Comparison of ENCODE assay signal across 30 mouse cellular contexts in genomic region chr4:150344526-150344925, GRCm38 (mm10).
DNase-seq lines count a peak whose midpoint lies in the region; ATAC-seq and TF ChIP-seq lines count a peak whose summit lies in the region.
"Had no signal": no experiment of that assay in that cellular context is flagged by ENCODE, and none has a peak within 500 bp of the region (broad histone marks: within the 10 kb centered on the region; RNA-seq: fewer than 3 reads in every experiment).

No protein-coding gene starts in this region.

- no peak for TF ChIP-seq EP300 in stomach, postnatal 0 days (optimal IDR thresholded peaks at IDR 0.05)

- no peak overlapping the region for H3K4me2 ChIP-seq in intestine, embryonic 14.5 days (ENCODE audit: low read length)
- H3K4me2 ChIP-seq in intestine, postnatal 0 days (replicated peaks; ENCODE audit: low read depth), result no peak overlapping the region
- no peak overlapping the region for H3K4me2 ChIP-seq in stomach, embryonic 14.5 days (replicated peaks; ENCODE audit: low read depth, low read length)
- no peak overlapping the region for H3K4me2 ChIP-seq in stomach, postnatal 0 days (replicated peaks; ENCODE audit: low read depth)
- H3K4me2 ChIP-seq in myocyte (ENCODE audit: low read depth), result peak overlapping the region; percentile 43
- H3K4me2 ChIP-seq: embryonic facial prominence, embryonic 12.5 days; embryonic facial prominence, embryonic 15.5 days; forebrain, embryonic 12.5 days; forebrain, embryonic 15.5 days; heart, embryonic 12.5 days; heart, embryonic 15.5 days; hindbrain, embryonic 15.5 days; intestine, embryonic 15.5 days had no signal

- H3K36me3 ChIP-seq in intestine, embryonic 14.5 days (ENCODE audit: control insufficient read depth, insufficient read depth, low read length), result no peaks in the 10 kb centered on the region
- no peaks in the 10 kb centered on the region for H3K36me3 ChIP-seq in intestine, postnatal 0 days (ENCODE audit: control insufficient read depth, insufficient read depth)
- no peaks in the 10 kb centered on the region for H3K36me3 ChIP-seq in stomach, embryonic 14.5 days (ENCODE audit: control insufficient read depth, insufficient read depth, low read length)
- H3K36me3 ChIP-seq in stomach, postnatal 0 days (ENCODE audit: control insufficient read depth, insufficient read depth, low read length), result no peaks in the 10 kb centered on the region
- H3K36me3 ChIP-seq in myocyte (ENCODE audit: control insufficient read depth, insufficient read depth), result no peaks in the 10 kb centered on the region
- H3K36me3 ChIP-seq: embryonic facial prominence, embryonic 12.5 days; embryonic facial prominence, embryonic 15.5 days; forebrain, embryonic 12.5 days; forebrain, embryonic 15.5 days; heart, embryonic 12.5 days; heart, embryonic 15.5 days; hindbrain, embryonic 15.5 days; intestine, embryonic 15.5 days had no signal

- DNase-seq in intestine, embryonic 14.5 days (ENCODE audit: low spot score), result peak; percentile 41
- DNase-seq in stomach, postnatal 0 days (ENCODE audit: low spot score), result no peak
- peak; percentile 28 for DNase-seq in Muller cell, postnatal 12 days (ENCODE audit: inconsistent ontology term)
- no peak for DNase-seq in urinary bladder, adult 18-20 months (ENCODE audit: low spot score in 2 of 2)
- DNase-seq in layer of hippocampus, postnatal 14 days (ENCODE audit: low spot score in 2 of 2), result no peak
- DNase-seq: adrenal gland, adult 8-10 months; adrenal gland, postnatal 25 days; cerebellum, adult 11-12 months; cerebellum, adult 8-10 months; cerebellum, postnatal 10 days; gastrocnemius, postnatal 10 days; gastrocnemius, postnatal 36 days; heart, postnatal 10 days; heart, postnatal 36 days had no signal

- H3K9me3 ChIP-seq in intestine, embryonic 14.5 days (ENCODE audit: control insufficient read depth, low read length), result no peaks in the 10 kb centered on the region
- H3K9me3 ChIP-seq in intestine, postnatal 0 days (ENCODE audit: control insufficient read depth), result no peaks in the 10 kb centered on the region
- H3K9me3 ChIP-seq in stomach, embryonic 14.5 days (ENCODE audit: control insufficient read depth, low read depth, low read length), result no peaks in the 10 kb centered on the region
- no peaks in the 10 kb centered on the region for H3K9me3 ChIP-seq in stomach, postnatal 0 days (ENCODE audit: control insufficient read depth, low read length)
- H3K9me3 ChIP-seq: embryonic facial prominence, embryonic 12.5 days; embryonic facial prominence, embryonic 15.5 days; forebrain, embryonic 12.5 days; forebrain, embryonic 15.5 days; G1E; heart, embryonic 12.5 days; heart, embryonic 15.5 days; hindbrain, embryonic 10.5 days; hindbrain, embryonic 15.5 days; intestine, embryonic 15.5 days had no signal

- peaks cover 14% of the 10 kb centered on the region for H3K4me1 ChIP-seq in intestine, embryonic 14.5 days (replicated peaks; ENCODE audit: control insufficient read depth, insufficient read depth, low read length)
- H3K4me1 ChIP-seq in intestine, postnatal 0 days (replicated peaks; ENCODE audit: control insufficient read depth, insufficient read depth, low read length), result no peaks in the 10 kb centered on the region
- peaks cover 15% of the 10 kb centered on the region for H3K4me1 ChIP-seq in stomach, embryonic 14.5 days (ENCODE audit: control insufficient read depth, insufficient read depth, low read length)
- H3K4me1 ChIP-seq in stomach, postnatal 0 days (replicated peaks; ENCODE audit: control insufficient read depth, insufficient read depth), result no peaks in the 10 kb centered on the region

- H3ac ChIP-seq in myocyte (ENCODE audit: control insufficient read depth, insufficient read length), result no peak overlapping the region

- no peak overlapping the region for H3K4me3 ChIP-seq in intestine, embryonic 14.5 days (ENCODE audit: low read depth, low read length)
- H3K4me3 ChIP-seq in intestine, postnatal 0 days (ENCODE audit: low read depth, low read length), result no peak overlapping the region
- H3K4me3 ChIP-seq in stomach, embryonic 14.5 days (ENCODE audit: low read depth, low read length), result no peak overlapping the region
- H3K4me3 ChIP-seq in stomach, postnatal 0 days (ENCODE audit: low read depth, low read length), result no peak overlapping the region
- no peak overlapping the region for H3K4me3 ChIP-seq in myocyte
- H3K4me3 ChIP-seq: embryonic facial prominence, embryonic 12.5 days; embryonic facial prominence, embryonic 15.5 days; erythroblast, embryonic 14.5 days; forebrain, embryonic 12.5 days; forebrain, embryonic 15.5 days; heart, embryonic 12.5 days; heart, embryonic 15.5 days; hindbrain, embryonic 10.5 days; hindbrain, embryonic 15.5 days; intestine, embryonic 15.5 days had no signal

- H3K27me3 ChIP-seq in intestine, embryonic 14.5 days (replicated peaks; ENCODE audit: control insufficient read depth, insufficient read depth, low read length), result no peaks in the 10 kb centered on the region
- no peaks in the 10 kb centered on the region for H3K27me3 ChIP-seq in intestine, postnatal 0 days (replicated peaks; ENCODE audit: control insufficient read depth, insufficient read depth, low read length)
- no peaks in the 10 kb centered on the region for H3K27me3 ChIP-seq in stomach, embryonic 14.5 days (ENCODE audit: control insufficient read depth, insufficient read depth, low read length)
- no peaks in the 10 kb centered on the region for H3K27me3 ChIP-seq in stomach, postnatal 0 days (ENCODE audit: control insufficient read depth, insufficient read depth, low read length)
- H3K27me3 ChIP-seq in myocyte (ENCODE audit: control insufficient read depth, insufficient read depth, insufficient read length), result no peaks in the 10 kb centered on the region
- H3K27me3 ChIP-seq: CH12.LX; embryonic facial prominence, embryonic 12.5 days; embryonic facial prominence, embryonic 15.5 days; forebrain, embryonic 15.5 days; heart, embryonic 12.5 days; heart, embryonic 15.5 days; hindbrain, embryonic 15.5 days; intestine, embryonic 15.5 days had no signal

- no peak overlapping the region for H3K9ac ChIP-seq in intestine, embryonic 14.5 days (ENCODE audit: low read length)
- H3K9ac ChIP-seq in intestine, postnatal 0 days (ENCODE audit: low read depth, low read length), result no peak overlapping the region
- H3K9ac ChIP-seq in stomach, embryonic 14.5 days (replicated peaks; ENCODE audit: low read depth, low read length), result no peak overlapping the region
- H3K9ac ChIP-seq in stomach, postnatal 0 days (ENCODE audit: low read length), result no peak overlapping the region
- H3K9ac ChIP-seq: embryonic facial prominence, embryonic 12.5 days; embryonic facial prominence, embryonic 15.5 days; forebrain, embryonic 12.5 days; forebrain, embryonic 15.5 days; heart, embryonic 12.5 days; heart, embryonic 15.5 days; hindbrain, embryonic 15.5 days; intestine, embryonic 15.5 days had no signal

- H3K79me2 ChIP-seq in myocyte (ENCODE audit: control insufficient read depth, insufficient read depth), result peaks cover 63% of the 10 kb centered on the region

- ATAC-seq in intestine, embryonic 14.5 days (replicated peaks; ENCODE audit: low FRiP score, low TSS enrichment, low read depth), result no peak
- no peak for ATAC-seq in intestine, postnatal 0 days
- ATAC-seq in stomach, embryonic 14.5 days (ENCODE audit: insufficient number of reproducible peaks, insufficient read depth, low FRiP score, low read depth), result no peak
- ATAC-seq in stomach, postnatal 0 days (ENCODE audit: low FRiP score, low TSS enrichment), result no peak
- ATAC-seq: activated CD4-positive, CD25-positive, alpha-beta regulatory T cell, adult 4 months; forebrain, embryonic 15.5 days; intestine, embryonic 15.5 days had no signal

- TF ChIP-seq POLR2A in myocyte (IDR thresholded peaks at IDR 0.05; ENCODE audit: insufficient read length, low read depth), result no peak

- H3K27ac ChIP-seq in intestine, embryonic 14.5 days (ENCODE audit: low read depth), result no peak overlapping the region
- H3K27ac ChIP-seq in intestine, postnatal 0 days (ENCODE audit: low read depth, low read length), result no peak overlapping the region
- peak overlapping the region; percentile 21; the same call in 1 of the 2 replicates for H3K27ac ChIP-seq in stomach, embryonic 14.5 days (ENCODE audit: low read length)
- H3K27ac ChIP-seq in stomach, postnatal 0 days (replicated peaks), result no peak overlapping the region
- H3K27ac ChIP-seq: embryonic facial prominence, embryonic 12.5 days; embryonic facial prominence, embryonic 15.5 days; forebrain, embryonic 12.5 days; forebrain, embryonic 15.5 days; heart, embryonic 15.5 days; hindbrain, embryonic 10.5 days; hindbrain, embryonic 15.5 days; intestine, embryonic 15.5 days had no signal

- 89% methylated on average over 3 of the region's 3 CpGs for WGBS in intestine, embryonic 14.5 days
- WGBS in intestine, postnatal 0 days, result 81% methylated on average over 3 of the region's 3 CpGs
- 76% methylated on average over 3 of the region's 3 CpGs for WGBS in stomach, embryonic 14.5 days
- 57% methylated on average over 3 of the region's 3 CpGs for WGBS in stomach, postnatal 0 days

- no peak for TF ChIP-seq CTCF in intestine, postnatal 0 days (IDR thresholded peaks at IDR 0.05; ENCODE audit: low read depth)
- no peak for TF ChIP-seq CTCF in stomach, postnatal 0 days (IDR thresholded peaks at IDR 0.05; ENCODE audit: low read depth)

TF ChIP-seq in myocyte, 11 proteins besides CTCF, POLR2A, EP300 and RAD21:
- TF ChIP-seq SRF (IDR thresholded peaks at IDR 0.05; ENCODE audit: control insufficient read depth, insufficient read length, low read depth), result no peak
- no peak for TF ChIP-seq TCF3 (IDR thresholded peaks at IDR 0.05; ENCODE audit: insufficient read length, low read depth)
- TF ChIP-seq MYOD1 (IDR thresholded peaks at IDR 0.05; ENCODE audit: control insufficient read depth in 1 of 3, insufficient read length in 2 of 3, low read depth in 2 of 3), result no peak
- no peak for TF ChIP-seq MYOG (IDR thresholded peaks at IDR 0.05; ENCODE audit: control insufficient read depth in 1 of 3, insufficient read depth in 1 of 3, insufficient read length in 2 of 3, low read depth in 2 of 3)
- no peak for TF ChIP-seq POLR2AphosphoS2 (IDR thresholded peaks at IDR 0.05; ENCODE audit: insufficient read length, low read depth)
- TF ChIP-seq REST (IDR thresholded peaks at IDR 0.05; ENCODE audit: insufficient read depth, insufficient read length), result no peak
- TF ChIP-seq MAX (IDR thresholded peaks at IDR 0.05; ENCODE audit: low read depth), result no peak

Comparison
In these comparisons a context has a peak if more than half of its experiments do, and no peak if none do; other contexts are left out.
1. DNase-seq: peak in intestine, embryonic 14.5 days (single experiment) and Muller cell, postnatal 12 days (single experiment); none in stomach, postnatal 0 days (single experiment), urinary bladder, adult 18-20 months (0 of 2) and layer of hippocampus, postnatal 14 days (0 of 2).